Mouse (Mus musculus) erythroblast, embryonic 14.5 days (primary cell): ENCODE measurements around the gene Itk.

Experiments used
- GATA1 ChIP-seq: IDR thresholded peaks from 2 replicates; pipeline ENCODE4 v1.6.1; 2012; ENCODE audit warnings: low read length, inconsistent platforms, mixed read lengths
- TAL1 ChIP-seq: IDR thresholded peaks from 3 replicates; pipeline ENCODE4 v1.6.1; 2012; ENCODE audit warnings: low read length, inconsistent platforms, mixed read lengths

- no peak for TF ChIP-seq TAL1
- no peak for TF ChIP-seq GATA1
These were observed 67.8 kb downstream of the Itk start for GRCm38 (mm10) chr11:46321559-46321958.
